In the genomic region with DNA sequence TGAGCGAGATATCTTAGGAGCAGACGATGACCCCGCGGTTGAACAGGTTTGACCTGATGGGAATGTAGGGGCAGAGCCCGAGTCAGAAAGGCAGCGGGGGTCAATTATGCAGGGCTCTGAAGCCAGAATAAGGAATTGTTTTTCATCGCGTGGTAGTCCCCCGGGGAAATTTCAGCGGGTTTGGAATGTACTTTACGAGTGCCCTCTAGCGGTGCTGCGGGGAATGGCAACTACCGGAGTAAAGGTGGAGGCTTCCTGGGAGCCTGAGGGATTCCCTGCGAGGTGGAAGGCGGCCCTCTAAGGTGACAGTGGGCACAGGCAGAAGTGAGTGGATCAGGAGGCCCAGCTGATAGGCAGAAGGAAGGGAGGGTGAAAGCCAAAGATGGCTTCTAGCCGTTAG, we compare ENCODE assay signal across 8 mouse cellular contexts.
A peak's percentile ranks its signal among the peaks of the same experiment; 100 is the strongest.
DNase-seq lines count a peak whose midpoint lies in the region; ATAC-seq lines count a peak whose summit lies in the region.

No protein-coding gene starts in this region.

- WGBS in hindbrain, embryonic 14.5 days, result under 1% methylated on average over 17 of the region's 17 CpGs

- H3K36me3 ChIP-seq in hindbrain, embryonic 14.5 days (replicated peaks; ENCODE audit: control insufficient read depth, insufficient read depth), result no peaks in the 10 kb centered on the region

- H3K4me2 ChIP-seq in hindbrain, embryonic 14.5 days (replicated peaks), result peak overlapping the region; percentile 63

- peak overlapping the region; percentile 25 for H3K4me3 ChIP-seq in hindbrain, embryonic 14.5 days (replicated peaks; ENCODE audit: low read length)

- DNase-seq in R1 (ENCODE audit: low read depth, low spot score), result peak; percentile 86
- peak; percentile 88 for DNase-seq in cerebellum, adult 9-10 months
- peak; percentile 93 for DNase-seq in hindbrain, embryonic 14.5 days (ENCODE audit: low spot score)
- peak; percentile 76 to 81 for DNase-seq in left cerebral cortex, postnatal 10 days (ENCODE audit: extremely low spot score in 1 of 2, low spot score in 2 of 2)
- peak; percentile 87 for DNase-seq in right cerebral cortex, postnatal 14 days
- peak; percentile 81 for DNase-seq in urinary bladder, postnatal 14 days (ENCODE audit: low spot score)

- ATAC-seq in frontal cortex, adult (ENCODE audit: low TSS enrichment), result 0 out of 2 replicates have a peak, but pooled peaks have one; percentile 5
- no peak for ATAC-seq in hindbrain, embryonic 14.5 days (ENCODE audit: low FRiP score)
- ATAC-seq in megakaryocyte progenitor cell, adult 5-6 weeks (replicated peaks; ENCODE audit: poor library complexity), result peak; percentile 67

- no peaks in the 10 kb centered on the region for H3K9me3 ChIP-seq in hindbrain, embryonic 14.5 days (ENCODE audit: control insufficient read depth, low read length)

- intact Hi-C loops in left cerebral cortex, postnatal 10 days (cut with DNase I), result loop anchor here (2.0 kb wide), 2 partner anchors 74 to 160 kb away; a partner anchor contains a TSS

- H3K27ac ChIP-seq in hindbrain, embryonic 14.5 days, result no peak overlapping the region

- H3K4me1 ChIP-seq in hindbrain, embryonic 14.5 days (replicated peaks; ENCODE audit: control insufficient read depth, insufficient read depth, low read length), result peaks cover 37% of the 10 kb centered on the region

- H3K9ac ChIP-seq in hindbrain, embryonic 14.5 days, result peak overlapping the region; percentile 43

- H3K27me3 ChIP-seq in hindbrain, embryonic 14.5 days (ENCODE audit: control insufficient read depth, insufficient read depth, low read length), result peaks cover 24% of the 10 kb centered on the region
